Mouse (Mus musculus) midbrain, embryonic 14.5 days (tissue): Measurements from ENCODE around the gene Sowahb. TPM values are rescaled to one million over a fixed set of nuclear protein-coding genes. Genes with fewer than 3 reads are reported as not detected.

ENCODE experiments used
- ATAC-seq: fragments of 200-750 bp; cut with Nextera tagmentation; 2 replicates; pipeline ENCODE4 v1.8.0; 2017; ENCODE audit warnings: moderate number of reproducible peaks, moderate library complexity; ENCODE audit not compliant: low FRiP score, low TSS enrichment
- DNase-seq: peaks from one replicate; pipeline ENCODE4 v3.0.0-alpha.2; 2015
- H3K27ac ChIP-seq: fragments of 300-500 bp; sonication (generic); replicated peaks from 2 replicates; pipeline ENCODE4 v1.5.1; 2014; ENCODE audit warnings: mild to moderate bottlenecking, low read depth, low read length, moderate library complexity
- H3K27me3 ChIP-seq: fragments of 300-500 bp; sonication (generic); 2 replicates; pipeline ENCODE4 v1.6.1; 2014; ENCODE audit warnings: low read length, control low read depth, mixed read lengths; ENCODE audit not compliant: control insufficient read depth, insufficient read depth
- H3K36me3 ChIP-seq: fragments of 300-500 bp; sonication (generic); 2 replicates; pipeline ENCODE4 v1.6.1; 2014; ENCODE audit warnings: low read length, control low read depth; ENCODE audit not compliant: control insufficient read depth, insufficient read depth
- H3K4me1 ChIP-seq: fragments of 300-500 bp; sonication (generic); 2 replicates; pipeline ENCODE4 v1.6.1; 2014; ENCODE audit warnings: mild to moderate bottlenecking, antibody characterized with exemption, low read length, control low read depth; ENCODE audit not compliant: control insufficient read depth, insufficient read depth
- H3K4me2 ChIP-seq: fragments of 300-500 bp; sonication (generic); 2 replicates; pipeline ENCODE4 v1.6.1; 2014; ENCODE audit warnings: mild to moderate bottlenecking, low read length, moderate library complexity
- H3K4me3 ChIP-seq: fragments of 300-500 bp; sonication (generic); replicated peaks from 2 replicates; pipeline ENCODE4 v1.5.1; 2014; ENCODE audit warnings: low read depth, low read length
- H3K9ac ChIP-seq: fragments of 300-500 bp; sonication (generic); replicated peaks from 2 replicates; pipeline ENCODE4 v1.6.1; 2014; ENCODE audit warnings: mild to moderate bottlenecking, low read length, moderate library complexity
- H3K9me3 ChIP-seq: fragments of 300-500 bp; sonication (generic); 2 replicates; pipeline ENCODE4 v1.6.1; 2016; ENCODE audit warnings: low read length, control low read depth, mixed read lengths; ENCODE audit not compliant: control insufficient read depth
- WGBS: fragments of 180-500 bp; shearing (Covaris S2); extraction: QIAGEN DNeasy Blood & Tissue Kit; methylation state at CpG from one replicate; pipeline ENCODE4 v1.1.7; 2014; 5-methylcytosine and 5-hydroxymethylcytosine counted together
- polyA plus RNA-seq: library from polyadenylated mRNA; unstranded; fragments of >200 nt; fragmentation: Nextera tagmentation; extraction: Ambion mirVana; gene quantifications from 2 replicates; pipeline ENCODE4 v1.2.1, GENCODE M21; 2014

The Sowahb gene
- polyA plus RNA-seq, 1 experiment from 2014 or later = not detected

DNA sequence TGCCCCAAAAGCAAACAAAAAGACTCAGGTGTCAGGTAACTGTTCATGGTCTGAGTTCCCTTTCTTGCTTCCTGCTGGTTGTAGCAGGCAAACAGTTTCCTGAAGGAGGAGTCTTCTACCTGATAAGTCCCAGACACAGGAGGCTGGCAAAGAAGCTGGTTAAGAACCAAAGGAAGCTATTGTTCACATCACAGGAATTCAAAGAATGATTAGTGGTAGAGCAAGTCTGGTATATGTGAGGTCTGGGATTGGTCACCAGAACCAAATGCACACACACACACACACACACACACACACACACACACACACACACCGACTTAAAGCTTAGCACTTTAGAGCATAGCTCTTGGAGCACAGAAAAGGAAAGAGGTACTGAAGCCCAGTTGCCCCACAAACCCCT, 9.5 kb downstream of the Sowahb start:
- DNase-seq (no peak), ATAC-seq (no peak)
- Histone ChIP-seq H3K4me2 (no peak overlapping the region), H3K27me3 (no peaks in the 10 kb centered on the region), H3K27ac (no peak overlapping the region), H3K4me1 (no peaks in the 10 kb centered on the region), H3K9me3 (no peaks in the 10 kb centered on the region), H3K4me3 (no peak overlapping the region), H3K9ac (no peak overlapping the region), H3K36me3 (no peaks in the 10 kb centered on the region)
- WGBS = 80% methylated on average over 1 of the region's 1 CpGs

DNA sequence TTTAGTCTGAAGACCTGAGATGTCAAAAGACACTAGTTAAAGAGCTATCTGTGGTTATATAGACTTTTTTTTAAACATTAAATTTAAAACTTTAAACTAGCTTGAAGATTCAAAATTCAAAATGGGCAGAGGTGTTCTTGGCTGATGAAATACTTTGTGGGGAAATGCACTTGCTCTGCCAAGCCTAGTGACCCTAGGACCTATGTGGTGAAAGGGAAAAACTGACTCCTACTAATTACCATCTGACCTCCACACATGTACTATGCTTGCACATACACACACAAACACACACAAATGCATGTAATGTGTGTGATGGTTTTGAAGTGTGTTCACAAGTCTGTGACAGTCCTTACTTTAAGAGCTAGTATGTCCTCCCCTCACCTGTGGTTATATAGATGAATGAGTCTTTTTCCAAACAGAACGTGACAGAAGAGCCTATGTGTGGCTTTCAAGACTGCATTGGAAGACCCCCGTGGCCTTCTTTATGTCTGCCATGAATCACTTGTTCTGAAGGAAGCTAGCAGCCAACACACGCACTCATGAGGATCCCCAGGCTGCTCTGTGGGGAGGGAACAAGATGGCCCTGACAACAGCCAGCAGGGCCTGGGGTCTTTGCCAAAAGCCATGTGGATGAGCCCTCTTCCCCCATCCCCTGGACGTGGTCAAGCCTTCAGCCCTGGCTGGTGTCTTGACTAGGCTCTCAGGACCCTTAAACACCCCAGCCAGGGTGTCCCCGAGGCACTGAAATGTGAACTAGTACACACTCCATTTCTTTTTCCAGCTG, 11.5 kb downstream of the Sowahb start:
- DNase-seq (no peak), ATAC-seq (no peak)
- Histone ChIP-seq H3K9me3 (no peaks in the 10 kb centered on the region), H3K9ac (no peak overlapping the region), H3K27ac (no peak overlapping the region), H3K36me3 (no peaks in the 10 kb centered on the region), H3K27me3 (no peaks in the 10 kb centered on the region), H3K4me1 (no peaks in the 10 kb centered on the region), H3K4me2 (no peak overlapping the region), H3K4me3 (no peak overlapping the region)
- 83% methylated on average over 5 of the region's 5 CpGs for WGBS

DNA sequence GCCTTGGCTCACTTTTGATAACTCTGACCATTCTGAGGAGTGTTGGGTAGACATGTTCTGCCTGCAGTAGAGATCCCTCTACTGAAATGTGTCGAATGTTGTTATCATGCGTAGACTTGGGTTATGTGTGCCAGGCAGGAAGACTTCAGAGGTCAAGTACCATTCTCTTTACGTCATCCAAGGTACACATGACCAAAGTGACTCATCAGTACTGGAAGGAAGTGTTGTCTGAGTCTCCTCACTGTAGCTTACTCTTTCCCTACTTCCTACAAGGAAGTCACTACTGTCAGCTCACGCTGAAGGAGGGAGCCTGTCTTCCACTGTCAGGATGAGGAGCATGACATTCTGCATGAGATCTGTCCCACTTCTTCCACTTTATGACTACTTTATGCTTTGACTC, 12.2 kb downstream of the Sowahb start:
- Histone ChIP-seq H3K36me3 (no peaks in the 10 kb centered on the region), H3K9me3 (no peaks in the 10 kb centered on the region), H3K27me3 (no peaks in the 10 kb centered on the region), H3K27ac (no peak overlapping the region), H3K4me2 (no peak overlapping the region), H3K4me3 (no peak overlapping the region), H3K4me1 (no peaks in the 10 kb centered on the region), H3K9ac (no peak overlapping the region)
- no peak for ATAC-seq
- DNase-seq = no peak
- WGBS = 90% methylated on average over 4 of the region's 4 CpGs

DNA sequence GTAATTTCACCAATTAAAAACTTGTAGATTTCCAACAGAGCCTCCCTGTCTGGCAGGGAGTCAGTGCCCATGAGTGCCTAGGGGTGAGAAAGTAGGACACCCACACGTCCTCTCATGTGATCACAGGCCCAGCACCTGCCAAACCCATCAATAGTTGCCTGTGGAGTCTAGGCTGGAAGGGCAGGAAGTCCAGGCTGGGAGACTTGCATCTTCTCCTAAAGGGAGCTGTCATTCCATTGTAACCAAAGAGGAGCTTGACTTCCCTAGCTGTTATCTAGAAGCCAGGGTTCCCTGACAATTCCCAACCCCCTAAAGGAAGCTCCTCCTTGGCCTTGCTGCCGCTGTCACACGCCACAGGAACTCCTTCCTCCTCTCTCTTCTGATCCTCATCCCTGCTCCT, 14.0 kb downstream of the Sowahb start:
- no peaks in the 10 kb centered on the region for H3K36me3 ChIP-seq
- no peak overlapping the region for H3K4me2 ChIP-seq
- H3K27me3 ChIP-seq = no peaks in the 10 kb centered on the region
- H3K9ac ChIP-seq = no peak overlapping the region
- H3K27ac ChIP-seq = no peak overlapping the region
- no peak for ATAC-seq
- DNase-seq = no peak
- no peaks in the 10 kb centered on the region for H3K4me1 ChIP-seq
- WGBS = 52% methylated on average over 3 of the region's 3 CpGs
- H3K9me3 ChIP-seq = no peaks in the 10 kb centered on the region
- no peak overlapping the region for H3K4me3 ChIP-seq

DNA sequence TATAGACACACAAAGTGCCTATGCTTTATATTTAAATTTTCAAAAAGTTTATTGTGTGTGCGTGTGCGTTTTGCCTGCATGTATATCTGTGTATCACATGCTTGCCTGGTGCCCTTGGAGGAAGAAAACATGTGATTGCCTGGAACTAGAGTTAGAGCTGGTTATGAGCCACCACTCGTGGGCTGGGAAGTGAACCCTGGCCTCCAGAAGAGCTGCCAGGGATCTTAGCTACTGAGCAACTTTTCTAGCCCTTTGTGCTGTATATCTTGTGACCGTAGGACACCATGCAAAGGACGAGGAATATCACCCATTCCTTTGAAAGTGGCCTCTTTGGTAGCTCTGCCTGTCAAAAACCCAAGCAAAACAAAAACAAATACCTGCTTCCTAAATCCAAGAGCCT, 14.4 kb downstream of the Sowahb start:
- Histone ChIP-seq H3K9me3 (no peaks in the 10 kb centered on the region), H3K4me1 (no peaks in the 10 kb centered on the region), H3K36me3 (no peaks in the 10 kb centered on the region), H3K27me3 (no peaks in the 10 kb centered on the region), H3K9ac (no peak overlapping the region), H3K4me3 (no peak overlapping the region), H3K4me2 (no peak overlapping the region), H3K27ac (no peak overlapping the region)
- 85% methylated on average over 5 of the region's 5 CpGs for WGBS
- no peak for ATAC-seq
- no peak for DNase-seq

DNA sequence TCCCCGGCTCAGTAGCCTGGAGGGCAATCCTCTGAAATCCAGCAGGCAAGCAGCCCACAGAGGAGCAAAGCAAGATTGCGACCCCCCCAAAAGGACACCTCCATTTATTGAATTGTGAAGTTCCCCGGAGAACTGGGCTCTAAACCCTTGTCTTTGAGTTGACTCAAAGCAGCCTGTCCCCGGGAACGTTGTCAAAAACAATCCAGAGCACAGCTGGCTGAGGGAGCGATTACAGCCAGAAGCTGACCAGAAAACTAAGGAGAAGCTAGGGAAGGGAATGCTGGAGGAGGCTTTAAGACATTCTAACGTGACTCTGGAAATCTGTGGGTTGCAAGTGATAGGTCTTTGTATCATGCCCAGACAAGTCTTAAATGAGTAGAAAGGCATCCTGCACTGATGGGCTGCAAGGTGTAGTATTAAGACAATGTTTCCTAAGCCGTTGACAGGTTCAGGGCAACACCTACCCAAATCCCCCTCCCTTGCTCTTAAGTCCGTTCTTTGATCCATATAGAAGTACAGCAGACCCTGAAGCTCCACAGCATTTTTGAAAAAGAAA, 17.6 kb downstream of the Sowahb start:
- Histone ChIP-seq H3K9me3 (no peaks in the 10 kb centered on the region), H3K4me1 (no peaks in the 10 kb centered on the region), H3K36me3 (no peaks in the 10 kb centered on the region), H3K27me3 (no peaks in the 10 kb centered on the region), H3K4me2 (no peak overlapping the region), H3K4me3 (no peak overlapping the region), H3K27ac (no peak overlapping the region), H3K9ac (no peak overlapping the region)
- 61% methylated on average over 9 of the region's 9 CpGs for WGBS
- DNase-seq = no peak
- no peak for ATAC-seq

DNA sequence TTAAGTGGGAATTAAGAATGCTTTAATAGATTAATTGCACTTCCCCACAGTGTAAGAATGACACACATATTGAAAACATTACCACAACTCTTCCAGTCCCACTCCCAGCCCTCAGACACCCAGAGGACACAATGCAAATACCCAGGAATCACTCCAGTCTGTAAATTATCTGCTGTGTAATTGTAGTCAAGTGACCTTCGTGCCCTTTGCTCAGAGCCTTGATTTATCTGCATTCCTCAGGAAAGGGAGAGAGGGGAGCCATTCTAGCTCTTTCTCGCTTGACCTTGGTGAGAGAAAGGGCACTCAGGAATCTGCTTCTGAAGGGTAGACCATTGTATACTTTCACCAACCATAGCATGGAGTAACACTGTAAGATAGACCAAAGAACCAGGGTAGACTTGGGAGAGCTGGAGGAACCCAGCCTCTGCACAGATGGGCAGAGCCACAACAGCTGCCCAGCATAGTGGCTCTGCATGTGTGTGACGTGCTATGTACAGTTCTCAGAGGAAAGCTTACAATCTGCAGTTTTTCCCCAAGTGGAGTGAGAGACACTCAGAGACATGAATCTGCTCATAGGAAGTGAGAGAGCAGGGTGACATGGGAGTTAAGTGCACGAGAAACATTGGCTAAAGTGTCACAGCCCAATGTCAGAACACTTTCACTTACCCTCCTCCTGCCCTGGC, 18.2 kb downstream of the Sowahb start:
- no peak overlapping the region for H3K27ac ChIP-seq
- ATAC-seq (no peak), DNase-seq (no peak)
- no peaks in the 10 kb centered on the region for H3K4me1 ChIP-seq
- 64% methylated on average over 4 of the region's 4 CpGs for WGBS
- no peaks in the 10 kb centered on the region for H3K9me3 ChIP-seq
- H3K9ac ChIP-seq = no peak overlapping the region
- H3K4me3 ChIP-seq = no peak overlapping the region
- H3K36me3 ChIP-seq = no peaks in the 10 kb centered on the region
- H3K27me3 ChIP-seq = no peaks in the 10 kb centered on the region
- no peak overlapping the region for H3K4me2 ChIP-seq

DNA sequence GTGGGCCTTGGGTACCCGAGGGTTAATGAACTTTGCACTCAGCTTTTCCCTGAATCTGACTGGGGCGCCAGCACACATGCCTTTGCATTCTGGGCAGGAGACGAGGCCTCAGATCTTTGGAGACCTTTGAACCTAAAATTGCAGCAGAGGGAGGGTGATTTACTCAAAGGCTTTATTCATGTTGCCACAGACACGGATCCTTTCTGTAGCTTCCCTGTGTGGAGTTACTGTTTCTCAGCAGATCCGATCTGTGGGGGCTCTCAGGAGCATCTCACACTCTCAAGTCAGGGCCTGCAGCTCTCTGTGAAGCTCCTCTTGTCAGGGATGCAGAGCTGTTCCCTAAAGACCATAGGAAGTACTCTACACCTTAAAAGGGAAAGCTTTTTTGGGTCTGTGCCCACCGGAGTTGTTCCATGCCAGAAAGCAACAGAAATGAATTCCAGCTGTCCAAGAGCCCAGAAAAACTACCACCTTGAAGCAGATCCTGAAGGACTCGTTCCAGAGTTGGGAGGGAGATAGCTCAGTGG, 20.0 kb downstream of the Sowahb start:
- ATAC-seq (no peak), DNase-seq (no peak)
- no peak overlapping the region for H3K4me3 ChIP-seq
- no peaks in the 10 kb centered on the region for H3K27me3 ChIP-seq
- H3K36me3 ChIP-seq = no peaks in the 10 kb centered on the region
- H3K4me2 ChIP-seq = no peak overlapping the region
- H3K27ac ChIP-seq = no peak overlapping the region
- 32% methylated on average over 7 of the region's 7 CpGs for WGBS
- no peaks in the 10 kb centered on the region for H3K4me1 ChIP-seq
- H3K9ac ChIP-seq = no peak overlapping the region
- no peaks in the 10 kb centered on the region for H3K9me3 ChIP-seq
